Mouse (Mus musculus) ES-CJ7 (cell line): Measurements from ENCODE around the gene Rab11fip4.

Experiments used
- DNase-seq: peaks from one replicate; pipeline ENCODE4 v3.0.0; 2011; ENCODE audit warnings: low read depth, low spot score

The Rab11fip4 gene

DNA sequence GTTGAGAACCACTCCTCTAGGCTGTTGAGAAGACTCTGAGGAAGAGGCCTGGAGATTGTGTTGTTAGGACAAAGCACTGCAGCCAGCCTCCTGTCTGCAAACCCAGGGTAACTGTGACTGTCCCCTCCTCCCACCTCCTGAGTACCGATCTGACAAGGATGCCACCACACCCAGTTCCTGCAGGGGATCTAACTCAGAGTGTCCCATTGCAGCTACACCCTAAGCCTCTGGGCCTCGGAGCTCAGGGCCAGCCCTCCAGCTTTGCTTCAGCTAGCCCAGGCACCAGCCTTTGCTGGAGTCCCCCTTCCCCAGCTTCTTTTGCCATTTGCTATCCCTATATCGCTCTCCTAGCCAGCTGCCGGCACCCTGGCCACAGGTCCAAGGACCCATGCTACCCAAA, 22.7 kb downstream of the Rab11fip4 start:
- peak; percentile 39 for DNase-seq

DNA sequence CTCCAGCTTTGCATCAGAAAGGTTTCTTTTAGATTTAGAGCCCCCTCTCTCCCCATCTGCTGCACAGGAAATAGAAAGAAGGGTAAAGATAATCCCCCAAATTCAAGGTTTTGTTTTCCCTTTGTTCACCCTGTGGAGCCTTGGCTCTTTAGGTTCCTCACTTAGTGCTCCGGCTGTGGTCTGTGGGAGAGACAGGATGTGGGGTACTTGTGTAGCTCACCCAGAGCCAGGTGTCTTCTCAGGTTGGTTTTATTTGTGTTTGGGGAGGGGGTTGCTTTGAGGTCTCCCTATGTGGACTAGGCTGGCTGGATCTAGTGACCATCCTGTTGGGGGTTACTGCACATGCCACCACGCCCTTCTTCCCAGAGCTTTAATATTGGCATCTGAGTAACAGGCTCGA, 23.9 kb downstream of the Rab11fip4 start:
- DNase-seq = no peak

DNA sequence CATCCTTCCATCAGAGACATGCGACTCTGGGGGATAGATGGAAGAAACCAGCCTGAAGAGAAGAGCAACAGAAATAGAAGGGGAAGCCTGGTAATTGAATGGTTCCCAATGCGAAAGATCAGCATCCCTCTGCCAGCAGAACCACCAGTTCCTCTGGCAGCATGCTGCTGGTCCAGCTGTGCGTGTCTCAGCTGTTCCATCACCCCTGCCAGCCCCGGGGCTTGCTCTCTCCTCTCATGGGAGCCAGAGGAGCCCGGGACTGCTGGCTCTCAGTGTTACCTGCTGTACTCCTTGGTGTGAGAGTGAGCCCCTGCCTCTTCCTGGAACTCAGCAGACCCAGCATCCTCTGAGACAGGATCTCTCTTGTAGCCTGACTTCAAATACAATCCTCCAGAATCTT, 24.9 kb downstream of the Rab11fip4 start:
- no peak for DNase-seq

DNA sequence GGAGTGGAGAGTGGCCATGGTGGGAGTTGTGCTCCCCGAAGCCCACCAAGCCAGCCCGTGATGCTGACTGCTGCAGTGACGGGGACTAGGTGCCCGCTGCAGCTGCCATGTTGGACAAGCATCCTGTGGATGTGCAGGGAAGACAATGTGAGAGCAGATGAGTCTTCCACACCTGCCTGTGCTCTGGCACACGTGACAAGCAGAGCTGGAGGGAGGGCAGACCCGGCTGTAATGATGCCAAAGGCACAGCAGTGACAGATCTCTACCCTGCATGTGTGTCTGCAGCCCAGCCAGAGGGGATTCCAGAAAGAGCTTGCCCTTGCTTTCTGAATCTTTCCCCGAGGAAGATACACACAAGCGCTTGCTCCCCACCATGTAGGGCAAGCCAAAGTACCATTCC, 27.0 kb downstream of the Rab11fip4 start:
- no peak for DNase-seq

DNA sequence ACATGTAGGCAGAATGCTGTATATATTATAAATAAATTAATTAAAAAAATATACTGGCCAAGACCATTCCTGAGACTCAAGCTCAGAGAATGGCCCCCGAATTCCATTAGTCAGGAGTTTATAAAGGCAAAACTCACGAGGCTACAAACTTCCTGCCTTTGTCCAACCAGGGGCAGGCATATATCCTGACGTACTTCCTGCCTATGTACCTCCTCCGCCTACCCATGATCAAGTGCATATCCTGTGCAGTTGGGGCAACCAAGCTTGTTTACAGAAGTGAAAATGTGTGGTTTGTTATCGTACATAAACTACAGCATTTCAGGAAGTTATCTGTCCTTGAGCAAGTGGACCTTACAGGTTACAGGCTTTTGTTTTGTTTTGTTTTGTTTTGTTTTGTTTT, 32.0 kb downstream of the Rab11fip4 start:
- no peak for DNase-seq

DNA sequence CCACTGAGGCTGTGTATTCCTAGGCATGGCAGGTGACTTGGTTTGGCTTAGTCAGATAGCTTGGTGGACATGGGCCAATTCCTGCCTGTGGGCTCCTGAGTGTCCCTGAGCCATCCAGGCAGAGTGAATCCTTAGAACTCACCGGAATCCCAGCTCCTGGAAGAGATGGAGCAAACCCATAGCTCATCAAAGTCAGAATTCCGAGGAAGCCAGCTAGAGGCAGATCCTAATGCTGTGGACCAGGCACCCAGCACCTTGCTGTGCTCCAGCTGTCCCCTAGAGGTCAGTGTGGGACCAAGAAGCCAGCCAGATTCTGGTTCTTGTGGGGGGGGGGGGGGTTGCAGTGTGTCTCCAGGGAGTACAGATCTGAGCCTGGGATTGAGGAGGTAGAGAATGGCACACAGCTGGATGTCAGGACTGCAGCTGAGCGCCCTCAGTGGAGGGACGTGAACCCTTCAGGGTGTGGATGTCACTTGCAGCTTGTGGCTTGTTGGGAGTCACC, 33.8 kb downstream of the Rab11fip4 start:
- peak; percentile 65 for DNase-seq

DNA sequence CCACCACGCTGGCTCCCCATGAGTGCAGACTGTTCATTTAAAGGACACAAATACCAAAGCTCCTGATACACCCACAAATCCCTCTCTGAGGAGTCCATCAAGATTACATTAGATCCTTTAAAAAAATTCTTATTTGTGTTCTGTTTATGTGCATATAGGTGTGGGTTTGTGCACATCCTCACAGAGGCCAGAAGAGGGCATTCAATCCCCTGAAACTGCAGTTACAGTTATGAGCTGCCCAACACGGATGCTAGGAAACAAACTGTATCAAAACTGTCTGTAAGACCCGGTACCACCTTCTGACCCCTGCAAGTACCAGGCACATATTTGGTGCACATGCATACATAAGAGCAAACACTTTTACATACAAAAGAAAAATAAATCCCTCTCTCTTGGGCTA, 37.7 kb downstream of the Rab11fip4 start:
- peak; percentile 56 for DNase-seq

DNA sequence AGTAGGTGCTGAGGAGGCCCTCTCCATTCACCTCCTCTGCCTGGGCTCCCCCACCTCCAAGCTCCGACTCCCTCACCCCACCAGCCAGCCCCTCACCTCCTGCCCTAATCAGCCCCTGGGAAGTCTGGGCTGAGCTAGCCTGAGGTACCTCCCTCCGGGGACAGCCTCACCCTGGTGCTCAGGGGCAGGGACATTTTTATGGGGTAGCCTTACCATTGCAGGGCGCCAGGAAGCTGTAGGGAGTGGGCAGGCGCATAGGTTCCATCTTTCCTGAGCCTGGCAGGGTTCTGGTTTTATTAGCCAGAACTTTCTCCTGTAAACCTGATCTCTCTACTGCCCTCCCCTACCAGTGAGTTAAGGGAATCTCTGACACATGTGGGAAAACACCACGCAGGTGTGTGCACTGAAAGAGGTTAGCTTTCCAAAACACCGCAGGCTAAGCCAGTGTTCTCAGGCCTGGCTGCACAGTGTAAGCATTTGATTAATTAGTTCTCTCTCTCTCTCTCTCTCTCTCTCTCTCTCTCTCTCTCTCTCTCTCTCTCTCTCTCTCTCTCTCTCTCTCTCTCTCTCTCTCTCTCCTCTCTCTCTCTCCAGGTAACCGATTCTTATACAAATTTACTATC, 38.9 kb downstream of the Rab11fip4 start:
- no peak for DNase-seq

DNA sequence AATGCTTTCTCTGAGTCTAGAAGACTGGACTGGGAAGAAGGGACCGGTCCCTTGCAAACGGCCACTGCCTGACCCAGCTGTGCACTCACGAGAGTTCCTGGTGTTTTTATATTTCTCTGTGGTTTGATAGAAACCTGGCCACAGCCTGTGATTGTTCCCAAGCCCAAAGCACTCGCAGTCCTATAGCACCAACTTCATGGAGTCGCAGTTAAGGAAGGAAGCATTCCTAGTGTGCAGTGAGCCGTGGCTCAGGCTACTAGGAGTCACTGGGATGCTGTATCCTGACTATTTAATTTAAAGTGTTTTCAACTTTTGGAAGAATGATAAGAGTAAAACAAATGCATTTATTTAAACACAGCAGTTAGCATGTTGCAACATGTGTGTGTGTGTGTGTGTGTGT, 39.5 kb downstream of the Rab11fip4 start:
- DNase-seq = no peak

DNA sequence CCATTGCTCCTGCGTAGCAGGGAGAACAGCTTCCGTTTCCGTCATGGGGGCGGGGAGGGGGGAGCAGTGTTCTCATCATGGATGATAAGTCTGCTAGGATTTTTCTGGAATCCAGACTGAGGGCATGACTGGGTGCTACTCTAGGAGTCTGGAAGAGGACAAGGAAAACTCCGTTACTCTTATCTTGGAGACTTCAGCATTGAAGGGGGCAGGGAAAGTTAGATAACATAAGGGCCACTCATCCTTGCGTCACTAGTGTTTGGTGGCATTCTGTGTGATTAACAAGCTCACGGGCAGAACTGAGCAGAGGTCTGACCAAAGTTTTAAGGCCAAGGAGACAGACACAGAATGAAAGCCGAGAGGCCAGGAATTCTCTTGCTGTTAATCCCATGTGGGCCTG, 42.4 kb downstream of the Rab11fip4 start:
- DNase-seq = no peak

DNA sequence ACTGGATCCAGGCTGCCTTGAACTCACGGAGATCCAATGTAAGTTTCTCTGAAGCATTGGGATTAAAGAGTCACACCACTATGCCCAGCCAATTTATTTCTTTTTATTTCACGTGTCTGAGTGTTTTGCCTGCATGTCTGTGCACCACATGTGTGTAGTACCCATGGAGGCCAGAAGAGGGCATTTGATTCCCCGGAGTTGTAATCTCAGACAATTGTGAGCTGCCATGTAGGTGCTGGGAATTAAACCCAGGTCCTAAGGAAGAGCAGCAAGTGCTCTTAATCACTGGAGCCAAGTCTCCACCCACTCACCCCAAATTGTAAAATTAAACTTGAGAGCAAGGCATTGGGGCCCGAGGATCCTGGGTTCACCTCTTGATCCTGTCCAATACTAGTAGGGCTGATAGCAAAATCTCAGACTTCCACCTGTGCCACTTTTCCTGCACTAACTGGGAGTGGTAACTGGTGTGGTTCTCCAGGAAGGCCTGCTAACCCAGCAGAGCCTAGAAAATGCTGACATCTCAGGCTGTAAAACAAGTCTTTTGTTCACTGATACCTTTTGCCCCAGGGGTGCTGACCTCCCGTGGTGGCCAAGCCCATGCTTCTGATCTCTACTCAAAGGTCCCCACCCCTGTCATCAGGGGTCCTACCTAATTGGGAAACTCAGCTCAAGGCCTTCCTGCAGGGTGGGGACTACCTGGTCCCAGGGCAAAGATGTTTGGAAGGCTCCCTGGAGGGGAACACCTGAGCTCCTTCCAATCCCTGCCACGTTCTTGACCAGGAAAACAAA, 44.8 kb downstream of the Rab11fip4 start:
- DNase-seq = peak; percentile 92

DNA sequence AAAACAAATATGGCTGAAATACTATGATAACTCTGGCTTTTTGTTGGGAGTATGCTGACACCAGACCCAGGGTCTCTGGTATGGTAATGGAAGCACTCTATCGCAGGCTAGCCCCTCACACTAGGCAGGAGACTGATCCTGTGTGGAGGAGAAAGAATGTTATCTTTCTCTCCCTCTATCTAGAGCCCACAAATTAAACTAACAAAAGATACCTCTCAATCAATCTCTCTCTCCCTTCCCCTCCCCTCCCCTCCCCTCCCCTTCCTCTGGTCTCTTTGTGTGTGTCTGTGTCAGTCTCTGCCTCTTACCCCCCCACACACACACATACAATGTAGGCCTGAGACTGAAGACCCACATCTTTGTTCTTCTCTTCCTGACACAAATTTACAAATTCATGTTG, 45.5 kb downstream of the Rab11fip4 start:
- peak; percentile 32 for DNase-seq

DNA sequence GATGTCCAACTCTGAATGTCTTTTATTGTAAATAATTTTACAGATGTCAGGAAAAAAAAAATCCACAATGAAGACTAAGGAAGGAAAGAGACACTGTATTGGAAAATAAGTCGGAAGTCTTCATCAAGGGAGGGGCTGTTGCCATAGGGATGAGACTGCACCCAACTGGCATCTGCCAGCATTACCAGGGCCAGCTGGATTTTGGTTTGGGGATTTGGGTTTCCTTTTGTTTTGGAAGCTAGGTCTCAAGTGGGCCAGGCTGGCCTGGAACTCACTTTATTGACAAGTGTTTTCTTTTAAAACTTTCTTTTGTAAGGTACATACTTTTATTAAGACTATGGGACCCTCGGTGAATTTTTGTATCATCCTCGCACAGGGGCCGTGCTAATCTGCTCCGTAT, 47.7 kb downstream of the Rab11fip4 start:
- no peak for DNase-seq

DNA sequence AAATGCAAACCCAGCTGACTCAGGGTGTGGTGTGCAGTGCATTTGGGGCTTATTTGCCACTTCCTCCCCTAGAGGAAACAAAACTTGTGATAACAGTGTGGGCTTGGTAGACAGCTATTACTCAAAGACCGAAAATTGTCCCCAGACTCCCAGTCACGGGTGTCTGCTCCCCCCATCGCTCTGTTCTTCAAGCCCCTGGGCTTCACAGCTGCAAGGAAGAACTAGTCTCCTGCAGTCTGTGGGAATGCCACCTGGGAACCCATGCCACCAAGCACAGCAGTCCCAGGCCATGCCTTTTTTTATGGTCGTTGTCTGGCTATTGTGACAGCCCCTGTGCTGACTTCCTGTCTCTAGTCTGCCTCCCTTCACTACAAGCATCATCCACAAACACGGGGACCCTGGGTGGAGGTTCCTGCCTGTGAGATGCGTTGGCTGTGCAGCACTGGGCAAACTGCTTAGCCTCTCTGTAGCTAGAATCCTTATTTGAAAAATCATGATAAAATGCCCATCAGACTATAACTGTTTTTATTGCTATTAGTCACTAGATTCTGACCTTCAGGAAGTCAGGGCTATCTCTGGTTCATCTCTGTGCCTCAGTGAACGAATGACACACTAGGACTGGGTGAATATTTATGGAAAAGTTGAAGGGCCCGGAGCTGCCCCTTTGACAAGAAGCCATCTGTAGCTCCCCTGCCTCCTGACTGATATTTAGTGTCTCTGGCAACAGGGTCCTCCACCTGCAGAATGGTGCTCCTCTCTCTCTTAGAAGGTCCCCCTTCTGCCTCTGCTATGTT, 50.1 kb downstream of the Rab11fip4 start:
- no peak for DNase-seq

DNA sequence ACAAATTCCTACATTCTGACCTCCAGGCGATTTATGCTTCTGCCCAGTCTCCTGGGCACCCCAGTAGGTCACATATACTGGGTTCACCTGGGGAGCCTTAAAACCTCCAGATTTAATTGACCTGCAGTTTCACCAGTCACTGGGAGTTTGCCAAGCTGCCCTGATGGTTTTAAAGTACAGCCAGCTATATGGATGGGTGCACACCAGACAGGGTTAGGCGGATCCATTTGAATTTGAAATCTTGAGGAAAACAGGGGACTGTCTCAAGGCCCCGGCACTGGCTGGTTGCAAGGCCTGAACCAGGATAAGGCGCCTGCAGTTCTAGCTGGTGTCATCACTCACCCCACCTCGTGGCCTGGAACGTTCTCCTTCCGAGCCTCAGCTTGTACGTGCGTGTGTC, 52.7 kb downstream of the Rab11fip4 start:
- DNase-seq = no peak

DNA sequence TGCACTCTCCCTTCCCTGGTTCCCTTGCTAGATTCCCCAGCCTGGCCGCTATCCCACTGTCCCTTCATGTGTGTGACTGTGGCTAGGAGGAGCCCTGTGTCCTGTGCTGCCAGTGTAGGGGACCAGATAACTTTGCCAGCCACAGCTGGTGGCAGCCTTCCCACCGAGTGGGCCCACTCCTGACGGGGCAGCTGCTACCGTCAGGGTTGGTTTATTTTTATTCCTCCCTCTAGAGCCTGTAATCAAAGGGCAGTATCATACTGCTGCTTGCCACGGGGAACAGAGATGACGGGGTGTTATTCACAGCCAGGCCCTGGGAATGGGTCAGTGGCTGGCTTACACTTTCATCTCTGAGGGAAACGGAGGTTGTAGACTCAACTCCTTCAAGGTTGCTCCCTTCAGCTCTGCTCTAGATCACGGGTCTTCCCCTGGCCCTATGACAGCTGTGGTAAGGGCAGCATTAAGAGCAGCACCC, 53.7 kb downstream of the Rab11fip4 start:
- DNase-seq = no peak

DNA sequence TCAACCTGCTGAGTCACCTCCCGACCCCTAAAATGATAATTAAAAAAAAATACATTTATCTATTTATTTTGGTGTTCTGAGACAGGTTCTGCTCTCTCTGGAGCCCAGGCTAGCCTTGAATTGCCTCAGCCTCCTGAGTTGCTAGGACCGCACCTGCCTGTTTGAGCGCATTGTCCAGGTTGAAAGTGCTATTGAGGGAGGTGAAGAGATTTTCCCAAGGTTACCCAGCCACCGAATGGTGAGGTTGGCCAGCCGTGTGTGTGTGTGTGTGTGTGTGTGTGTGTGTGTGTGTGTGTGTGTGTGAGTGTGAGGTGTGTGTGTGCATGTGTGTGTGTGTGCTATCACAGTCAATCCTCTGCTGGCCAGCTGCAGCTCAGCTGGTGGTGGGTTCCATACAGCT, 55.0 kb downstream of the Rab11fip4 start:
- DNase-seq = no peak

DNA sequence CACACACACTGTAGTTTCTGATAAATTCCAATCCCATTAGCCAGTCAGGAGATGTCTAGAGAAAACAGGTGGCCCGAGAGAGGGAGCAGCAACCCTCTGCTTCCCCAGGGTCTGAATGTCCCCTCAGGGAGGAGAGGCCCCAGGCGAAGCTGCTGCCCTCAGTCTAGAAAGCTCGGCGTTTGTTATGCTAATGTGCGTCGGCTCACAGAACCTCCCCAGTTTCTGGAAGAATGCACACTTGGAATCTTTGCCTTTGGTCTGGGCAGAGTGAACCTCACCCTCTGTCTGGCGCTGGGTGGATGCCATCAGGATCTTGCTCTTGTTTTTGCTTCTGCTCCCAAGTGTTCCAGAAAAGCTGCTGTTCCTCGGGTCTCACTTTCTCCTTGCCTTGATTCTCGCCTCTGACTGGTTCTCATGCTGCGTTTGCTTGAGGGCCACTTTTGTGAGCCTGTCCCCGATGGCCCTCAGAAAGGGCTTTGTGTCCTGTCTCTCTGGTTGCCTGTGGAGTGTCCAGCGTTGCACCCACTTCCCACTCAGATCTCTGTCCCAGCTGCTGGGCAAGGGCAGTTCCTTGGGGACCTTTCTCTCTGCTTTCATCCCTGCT, 55.6 kb downstream of the Rab11fip4 start:
- DNase-seq = peak; percentile 89

DNA sequence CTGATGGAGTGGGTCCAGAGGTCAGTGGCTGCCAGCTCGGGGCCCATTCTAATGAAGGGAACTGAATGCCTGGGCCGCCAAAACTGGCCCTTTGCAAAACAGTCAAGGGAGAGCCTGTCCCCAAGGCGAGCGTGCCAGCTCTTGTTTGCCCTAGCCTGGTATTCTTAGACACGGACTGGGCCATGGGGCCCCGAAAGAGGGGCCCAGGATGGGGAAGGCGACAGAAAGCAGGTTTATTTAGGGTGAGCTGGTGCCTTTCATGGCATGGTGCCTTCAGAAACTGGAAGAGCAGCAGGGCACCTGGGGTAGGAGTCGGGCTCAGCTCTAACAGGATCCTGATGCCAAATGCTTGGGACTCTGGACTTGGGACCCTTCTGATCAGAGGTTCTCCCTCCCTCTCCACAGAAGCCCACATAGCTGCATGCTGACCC, 56.1 kb downstream of the Rab11fip4 start:
- DNase-seq = no peak

DNA sequence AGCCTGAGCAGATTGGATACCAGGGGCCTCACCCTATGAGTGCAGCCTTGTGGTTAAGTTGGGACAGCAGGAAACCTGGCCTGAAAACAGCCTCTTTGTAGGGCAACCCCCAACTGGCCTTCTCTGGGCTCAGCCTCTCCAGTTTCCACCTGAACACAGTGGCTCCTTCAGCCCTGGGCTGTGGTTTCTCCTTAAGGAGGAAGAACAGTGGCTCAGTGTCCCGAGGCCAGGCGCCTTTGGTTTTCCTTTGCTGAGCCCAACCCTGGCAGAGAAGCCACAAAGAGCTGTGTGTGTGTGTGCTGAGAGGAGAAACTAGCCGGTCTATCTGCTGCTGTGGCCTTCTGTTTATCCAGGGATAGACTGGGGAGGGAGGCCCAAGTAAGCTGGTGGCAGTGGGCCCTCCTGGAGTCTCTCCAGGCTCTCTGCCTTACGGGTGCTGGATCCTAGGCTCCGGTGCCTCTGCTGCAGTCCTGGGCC, 59.4 kb downstream of the Rab11fip4 start:
- no peak for DNase-seq

DNA sequence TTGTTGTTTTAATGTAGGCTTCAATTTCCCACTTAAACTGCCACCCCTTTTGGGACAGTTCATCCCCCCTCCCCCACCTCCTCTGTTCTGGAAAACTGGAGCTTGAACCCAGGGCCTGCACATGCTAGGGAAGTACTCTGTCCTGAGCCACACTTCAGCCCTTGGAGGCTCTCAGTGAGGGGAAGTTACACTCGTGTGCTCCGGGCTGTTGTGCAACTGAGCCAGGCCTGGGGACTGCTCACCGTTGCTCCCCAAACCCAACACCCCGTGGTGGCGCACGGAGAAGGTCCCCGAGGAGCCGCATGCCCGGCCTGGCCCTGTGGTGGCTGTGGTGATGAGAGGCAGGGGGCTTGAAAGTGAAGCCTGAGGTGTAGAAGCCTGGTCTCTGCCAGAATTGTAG, 61.2 kb downstream of the Rab11fip4 start:
- DNase-seq = no peak
